Mouse (Mus musculus) liver, embryonic 13.5 days (tissue): ENCODE measurements around the gene Nrde2. TPM values are rescaled to one million over a fixed set of nuclear protein-coding genes. Genes with fewer than 3 reads are reported as not detected.

Experiments
- ATAC-seq: fragments of 200-750 bp; cut with Nextera tagmentation; 2 replicates; pipeline ENCODE4 v1.8.0; 2017; ENCODE audit warnings: low read depth, mild to moderate bottlenecking, moderate number of reproducible peaks, moderate library complexity
- DNase-seq: peaks from one replicate; pipeline ENCODE4 v3.0.0; 2022
- H3K27ac ChIP-seq: fragments of 300-500 bp; sonication (generic); 2 replicates; pipeline ENCODE4 v1.5.1; 2015; ENCODE audit warnings: moderate library complexity, mild to moderate bottlenecking, inconsistent platforms
- H3K27me3 ChIP-seq: fragments of 300-500 bp; sonication (generic); 2 replicates; pipeline ENCODE4 v1.6.1; 2015; ENCODE audit warnings: mild to moderate bottlenecking, inconsistent platforms
- H3K36me3 ChIP-seq: fragments of 300-500 bp; sonication (generic); 2 replicates; pipeline ENCODE4 v1.6.1; 2015; ENCODE audit warnings: mild to moderate bottlenecking, inconsistent platforms
- H3K4me1 ChIP-seq: fragments of 300-500 bp; sonication (generic); replicated peaks from 2 replicates; pipeline ENCODE4 v1.6.1; 2015; ENCODE audit warnings: inconsistent platforms
- H3K4me2 ChIP-seq: fragments of 300-500 bp; sonication (generic); 2 replicates; pipeline ENCODE4 v1.6.1; 2015; ENCODE audit warnings: inconsistent platforms, mild to moderate bottlenecking, moderate library complexity
- H3K4me3 ChIP-seq: fragments of 300-500 bp; sonication (generic); replicated peaks from 2 replicates; pipeline ENCODE4 v1.5.1; 2015; ENCODE audit warnings: mild to moderate bottlenecking, inconsistent platforms
- H3K9ac ChIP-seq: fragments of 300-500 bp; sonication (generic); 2 replicates; pipeline ENCODE4 v1.6.1; 2015; ENCODE audit warnings: mild to moderate bottlenecking, inconsistent platforms
- H3K9me3 ChIP-seq: fragments of 300-500 bp; sonication (generic); replicated peaks from 2 replicates; pipeline ENCODE4 v1.6.1; 2016; ENCODE audit warnings: inconsistent platforms
- WGBS: fragments of 180-500 bp; shearing (Covaris S2); methylation state at CpG from one replicate; pipeline ENCODE4 v1.1.7; 2015; ENCODE audit not compliant: insufficient replicate concordance; 5-methylcytosine and 5-hydroxymethylcytosine counted together
- polyA plus RNA-seq: library from polyadenylated mRNA; unstranded; fragments of >200 nt; fragmentation: Nextera tagmentation; extraction: Ambion mirVana; gene quantifications from 2 replicates; pipeline ENCODE4 v1.2.1, GENCODE M21; 2015

The Nrde2 gene
- polyA plus RNA-seq, 1 experiment from 2014 or later: 6.4 TPM

DNA sequence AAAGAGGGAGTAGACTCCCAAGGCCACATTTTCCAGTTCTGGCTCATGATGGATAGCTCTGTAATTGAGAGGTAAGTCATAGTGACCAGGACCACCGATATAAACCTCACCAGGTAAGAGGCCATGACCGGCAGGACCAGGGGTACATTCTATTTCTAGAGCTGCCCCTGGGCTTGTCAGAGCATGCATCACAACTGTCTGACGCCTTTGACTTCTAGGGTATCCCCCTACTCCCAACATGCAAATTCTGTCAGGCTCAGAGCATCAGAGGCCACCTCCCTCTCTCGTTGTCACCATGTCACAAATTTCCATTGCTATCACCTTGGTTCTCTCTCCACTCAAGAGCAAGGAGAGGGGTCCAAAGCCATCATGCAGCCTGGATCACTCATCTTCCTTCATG is 68.7 kb downstream of the Nrde2 start:
- H3K4me1 ChIP-seq: no peaks in the 10 kb centered on the region
- WGBS: 71% methylated on average over 4 of the region's 4 CpGs
- DNase-seq (no peak), ATAC-seq (no peak)
- no peaks in the 10 kb centered on the region for H3K36me3 ChIP-seq
- no peaks in the 10 kb centered on the region for H3K9me3 ChIP-seq
- H3K27ac ChIP-seq: no peak overlapping the region
- no peak overlapping the region for H3K4me3 ChIP-seq
- H3K4me2 ChIP-seq: no peak overlapping the region
- no peaks in the 10 kb centered on the region for H3K27me3 ChIP-seq
- no peak overlapping the region for H3K9ac ChIP-seq

GRCm38 (mm10) chr12:100089265-100089664 is 70.2 kb downstream of the Nrde2 start:
- Histone ChIP-seq H3K4me3 (no peak overlapping the region), H3K4me1 (no peaks in the 10 kb centered on the region; the same call in 1 of the 2 replicates), H3K36me3 (no peaks in the 10 kb centered on the region), H3K9me3 (no peaks in the 10 kb centered on the region), H3K9ac (no peak overlapping the region), H3K4me2 (no peak overlapping the region), H3K27ac (no peak overlapping the region), H3K27me3 (no peaks in the 10 kb centered on the region)
- 65% methylated on average over 5 of the region's 5 CpGs for WGBS
- DNase-seq (no peak), ATAC-seq (no peak)

DNA sequence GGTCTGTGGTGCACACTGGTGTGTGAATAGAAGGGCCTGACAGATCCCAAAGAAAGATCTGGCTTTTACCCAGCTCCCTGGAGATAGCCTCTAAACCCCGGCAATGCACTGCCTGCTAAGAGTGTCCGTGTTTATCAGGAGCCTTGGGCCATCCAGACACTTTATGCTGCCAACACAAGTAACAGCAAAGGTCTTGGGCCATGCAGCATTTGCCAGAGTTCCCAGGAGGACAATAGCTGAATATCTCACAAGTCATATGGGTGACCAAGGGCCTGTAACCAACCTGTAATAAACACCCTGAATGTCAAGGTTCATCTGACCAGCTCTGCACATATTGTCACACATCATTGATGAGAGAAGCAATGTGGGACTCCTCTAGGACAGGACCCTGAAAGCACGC is 71.4 kb downstream of the Nrde2 start:
- Histone ChIP-seq H3K4me3 (no peak overlapping the region), H3K27ac (no peak overlapping the region), H3K36me3 (no peaks in the 10 kb centered on the region), H3K9me3 (no peaks in the 10 kb centered on the region), H3K27me3 (no peaks in the 10 kb centered on the region), H3K4me1 (peaks cover 3% of the 10 kb centered on the region; the same call in 1 of the 2 replicates), H3K4me2 (no peak overlapping the region), H3K9ac (no peak overlapping the region)
- ATAC-seq (no peak), DNase-seq (no peak)
- WGBS: 64% methylated on average over 3 of the region's 3 CpGs

DNA sequence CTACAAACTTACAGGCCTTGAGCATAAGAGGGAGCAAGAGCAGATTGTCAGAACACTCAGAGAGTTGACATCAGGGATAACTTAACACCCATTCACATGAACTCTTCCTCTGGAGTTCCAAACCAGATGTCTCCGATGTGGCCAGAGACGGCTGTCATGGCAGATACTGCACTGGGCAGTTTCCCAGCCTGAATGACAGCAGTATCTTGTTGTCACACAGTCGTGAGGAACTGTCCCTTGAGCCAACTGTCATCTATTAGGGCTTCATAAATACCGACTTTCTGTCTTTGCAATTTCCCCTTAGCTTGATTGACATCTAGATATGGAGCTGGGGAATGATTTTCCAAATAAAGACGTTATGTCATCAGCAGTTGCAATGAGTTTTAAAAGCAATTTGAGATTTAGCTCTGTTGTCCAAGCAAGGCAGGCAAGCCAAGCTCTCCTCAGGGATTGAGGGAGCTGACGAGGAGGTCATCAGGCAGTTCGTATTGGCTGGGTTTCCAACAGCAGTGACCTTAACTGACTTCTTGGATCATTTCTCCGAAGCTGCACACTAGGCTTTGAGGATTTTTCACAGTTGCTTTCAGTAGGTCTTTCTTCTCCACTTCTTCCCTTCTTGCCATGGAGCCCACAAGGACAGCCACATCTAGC is 79.7 kb downstream of the Nrde2 start:
- H3K9me3 ChIP-seq: no peaks in the 10 kb centered on the region
- no peaks in the 10 kb centered on the region for H3K36me3 ChIP-seq
- no peak for ATAC-seq
- no peak overlapping the region for H3K9ac ChIP-seq
- no peak overlapping the region for H3K4me2 ChIP-seq
- H3K27me3 ChIP-seq: no peaks in the 10 kb centered on the region
- H3K4me1 ChIP-seq: peaks cover 3% of the 10 kb centered on the region; the same call in 1 of the 2 replicates
- WGBS: 52% methylated on average over 8 of the region's 8 CpGs
- DNase-seq: no peak
- H3K27ac ChIP-seq: no peak overlapping the region
- no peak overlapping the region for H3K4me3 ChIP-seq

DNA sequence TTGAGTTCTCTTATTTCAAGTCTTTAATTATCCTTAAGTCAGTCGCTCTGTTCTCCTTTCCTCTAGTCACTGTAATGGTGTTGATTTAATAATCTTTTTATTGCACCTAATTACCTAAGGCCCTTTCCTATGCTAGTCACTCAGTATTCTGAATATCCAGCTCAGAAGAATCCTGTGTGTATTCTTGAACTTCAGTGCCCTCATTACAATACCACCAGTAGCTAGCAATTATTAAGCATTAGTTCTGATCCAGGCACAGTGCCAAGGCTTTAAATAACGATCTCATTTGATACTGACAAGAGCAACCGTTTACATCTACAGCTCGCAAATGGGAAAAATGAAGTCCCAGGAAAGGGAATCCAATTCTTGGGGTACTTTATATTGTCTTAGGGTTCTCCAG is 83.7 kb downstream of the Nrde2 start:
- no peaks in the 10 kb centered on the region for H3K4me1 ChIP-seq
- no peak overlapping the region for H3K4me3 ChIP-seq
- DNase-seq (no peak), ATAC-seq (no peak)
- H3K27me3 ChIP-seq: no peaks in the 10 kb centered on the region
- no peaks in the 10 kb centered on the region for H3K9me3 ChIP-seq
- no peak overlapping the region for H3K27ac ChIP-seq
- H3K4me2 ChIP-seq: no peak overlapping the region
- WGBS: 74% methylated on average over 4 of the region's 4 CpGs
- no peak overlapping the region for H3K9ac ChIP-seq
- no peaks in the 10 kb centered on the region for H3K36me3 ChIP-seq

Other genes with a start within 250 kb of the Nrde2 start
- gene Kcnk13, start 195.2 kb downstream of the Nrde2 start, polyA plus RNA-seq: 0.46 and 0.63 TPM in 2 replicates
- gene Psmc1, start 49.5 kb downstream of the Nrde2 start, polyA plus RNA-seq: 193 and 221 TPM in 2 replicates
- 699 and 762 TPM in 2 replicates for gene Calm1, start 39.8 kb upstream of the Nrde2 start, polyA plus RNA-seq